Mouse (Mus musculus) midbrain, embryonic 14.5 days (tissue): ENCODE data around the gene Tmc5. TPM values are rescaled to one million over a fixed set of nuclear protein-coding genes. Genes with fewer than 3 reads are reported as not detected.

Experiments
- ATAC-seq: fragments of 200-750 bp; cut with Nextera tagmentation; 2 replicates; pipeline ENCODE4 v1.8.0; 2017; ENCODE audit warnings: moderate number of reproducible peaks, moderate library complexity; ENCODE audit not compliant: low FRiP score, low TSS enrichment
- DNase-seq: peaks from one replicate; pipeline ENCODE4 v3.0.0-alpha.2; 2015
- H3K27ac ChIP-seq: fragments of 300-500 bp; sonication (generic); replicated peaks from 2 replicates; pipeline ENCODE4 v1.5.1; 2014; ENCODE audit warnings: mild to moderate bottlenecking, low read depth, low read length, moderate library complexity
- H3K27me3 ChIP-seq: fragments of 300-500 bp; sonication (generic); 2 replicates; pipeline ENCODE4 v1.6.1; 2014; ENCODE audit warnings: low read length, control low read depth, mixed read lengths; ENCODE audit not compliant: control insufficient read depth, insufficient read depth
- H3K36me3 ChIP-seq: fragments of 300-500 bp; sonication (generic); 2 replicates; pipeline ENCODE4 v1.6.1; 2014; ENCODE audit warnings: low read length, control low read depth; ENCODE audit not compliant: control insufficient read depth, insufficient read depth
- H3K4me1 ChIP-seq: fragments of 300-500 bp; sonication (generic); 2 replicates; pipeline ENCODE4 v1.6.1; 2014; ENCODE audit warnings: mild to moderate bottlenecking, antibody characterized with exemption, low read length, control low read depth; ENCODE audit not compliant: control insufficient read depth, insufficient read depth
- H3K4me2 ChIP-seq: fragments of 300-500 bp; sonication (generic); 2 replicates; pipeline ENCODE4 v1.6.1; 2014; ENCODE audit warnings: mild to moderate bottlenecking, low read length, moderate library complexity
- H3K4me3 ChIP-seq: fragments of 300-500 bp; sonication (generic); replicated peaks from 2 replicates; pipeline ENCODE4 v1.5.1; 2014; ENCODE audit warnings: low read depth, low read length
- H3K9ac ChIP-seq: fragments of 300-500 bp; sonication (generic); replicated peaks from 2 replicates; pipeline ENCODE4 v1.6.1; 2014; ENCODE audit warnings: mild to moderate bottlenecking, low read length, moderate library complexity
- H3K9me3 ChIP-seq: fragments of 300-500 bp; sonication (generic); 2 replicates; pipeline ENCODE4 v1.6.1; 2016; ENCODE audit warnings: low read length, control low read depth, mixed read lengths; ENCODE audit not compliant: control insufficient read depth
- WGBS: fragments of 180-500 bp; shearing (Covaris S2); extraction: QIAGEN DNeasy Blood & Tissue Kit; methylation state at CpG from one replicate; pipeline ENCODE4 v1.1.7; 2014; 5-methylcytosine and 5-hydroxymethylcytosine counted together
- polyA plus RNA-seq: library from polyadenylated mRNA; unstranded; fragments of >200 nt; fragmentation: Nextera tagmentation; extraction: Ambion mirVana; gene quantifications from 2 replicates; pipeline ENCODE4 v1.2.1, GENCODE M21; 2014

Gene Tmc5
- polyA plus RNA-seq, 1 experiment from 2014 or later = 0.28 TPM

DNA sequence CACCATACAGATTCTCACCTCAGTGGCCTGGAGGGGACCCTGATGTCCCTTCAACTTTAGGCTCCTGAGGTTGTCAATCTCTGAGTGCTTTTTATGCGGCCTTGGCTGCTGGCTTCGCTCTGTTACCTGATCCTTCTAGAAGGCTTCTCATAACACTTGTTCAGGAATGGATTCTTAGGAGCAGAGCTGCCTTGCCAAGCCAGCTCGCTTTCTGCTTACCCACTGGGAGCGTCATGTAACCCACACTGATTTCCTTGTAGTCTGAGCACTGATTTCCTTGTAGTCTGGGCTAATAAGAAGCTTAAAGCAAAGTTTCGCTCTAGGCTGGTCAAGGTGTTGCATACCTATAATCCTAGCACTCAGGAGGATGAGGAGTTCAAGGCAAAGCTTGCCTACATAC, 21.0 kb downstream of the Tmc5 start:
- Histone ChIP-seq H3K9me3 (no peaks in the 10 kb centered on the region), H3K4me1 (no peaks in the 10 kb centered on the region), H3K27me3 (no peaks in the 10 kb centered on the region), H3K4me3 (no peak overlapping the region), H3K9ac (no peak overlapping the region), H3K4me2 (no peak overlapping the region), H3K36me3 (no peaks in the 10 kb centered on the region), H3K27ac (no peak overlapping the region)
- no peak for DNase-seq
- no peak for ATAC-seq
- 92% methylated on average over 5 of the region's 5 CpGs for WGBS

DNA sequence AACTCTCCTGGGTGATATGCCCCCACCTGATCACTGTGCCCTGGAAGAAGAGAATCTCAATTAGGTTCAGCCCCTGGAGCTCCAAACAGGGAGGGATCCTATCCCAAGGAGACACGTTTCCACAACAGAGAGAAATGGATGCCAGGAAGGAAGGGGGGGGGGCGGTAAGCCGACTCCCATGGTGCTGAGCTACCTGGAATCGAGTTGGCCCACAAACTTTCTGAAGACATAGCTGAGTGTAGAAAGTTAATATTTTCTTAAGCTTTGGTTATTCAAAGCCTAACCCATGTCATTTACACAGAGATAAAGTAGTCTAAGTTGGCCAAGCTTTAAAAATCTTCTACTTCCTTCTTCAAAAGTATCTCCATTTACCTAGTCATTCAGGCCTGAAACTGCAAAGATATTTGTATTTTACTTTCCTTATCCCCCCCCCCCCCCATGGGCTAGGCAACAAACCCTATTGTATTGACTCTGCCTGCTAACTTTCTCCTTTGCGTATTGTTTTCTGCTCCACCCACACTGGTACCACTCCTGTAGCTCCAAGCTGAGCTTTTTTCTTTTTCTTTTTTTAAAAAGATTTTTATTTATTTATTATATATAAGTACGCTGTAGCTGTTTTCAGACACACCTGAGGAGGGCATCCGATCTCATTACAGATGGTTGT, 23.3 kb downstream of the Tmc5 start:
- no peak for DNase-seq
- WGBS = 92% methylated on average over 7 of the region's 7 CpGs
- H3K36me3 ChIP-seq = no peaks in the 10 kb centered on the region
- no peak overlapping the region for H3K27ac ChIP-seq
- no peak overlapping the region for H3K4me2 ChIP-seq
- no peaks in the 10 kb centered on the region for H3K9me3 ChIP-seq
- no peaks in the 10 kb centered on the region for H3K4me1 ChIP-seq
- H3K4me3 ChIP-seq = no peak overlapping the region
- no peaks in the 10 kb centered on the region for H3K27me3 ChIP-seq
- H3K9ac ChIP-seq = no peak overlapping the region
- ATAC-seq = no peak

GRCm38 (mm10) chr7:118621094-118621493, 24.0 kb downstream of the Tmc5 start:
- no peak overlapping the region for H3K9ac ChIP-seq

GRCm38 (mm10) chr7:118627550-118628298, 30.6 kb downstream of the Tmc5 start:
- no peak overlapping the region for H3K4me3 ChIP-seq
- 82% methylated on average over 13 of the region's 13 CpGs for WGBS
- no peaks in the 10 kb centered on the region for H3K27me3 ChIP-seq
- ATAC-seq (no peak), DNase-seq (no peak)
- H3K9me3 ChIP-seq = no peaks in the 10 kb centered on the region
- no peak overlapping the region for H3K27ac ChIP-seq
- no peaks in the 10 kb centered on the region for H3K4me1 ChIP-seq
- no peaks in the 10 kb centered on the region for H3K36me3 ChIP-seq
- no peak overlapping the region for H3K4me2 ChIP-seq
- H3K9ac ChIP-seq = no peak overlapping the region

More at GRCm38 (mm10) chr7:118621094-118621493, 24.0 kb downstream of the Tmc5 start:
- WGBS = 88% methylated on average over 6 of the region's 6 CpGs
- ATAC-seq (no peak), DNase-seq (no peak)
- Histone ChIP-seq H3K4me1 (no peaks in the 10 kb centered on the region), H3K9me3 (no peaks in the 10 kb centered on the region), H3K36me3 (no peaks in the 10 kb centered on the region), H3K27me3 (no peaks in the 10 kb centered on the region), H3K4me2 (no peak overlapping the region), H3K27ac (no peak overlapping the region), H3K4me3 (no peak overlapping the region)

GRCm38 (mm10) chr7:118633094-118633493, 36.0 kb downstream of the Tmc5 start:
- DNase-seq (no peak), ATAC-seq (no peak)
- Histone ChIP-seq H3K9me3 (no peaks in the 10 kb centered on the region), H3K27ac (no peak overlapping the region), H3K27me3 (no peaks in the 10 kb centered on the region), H3K4me3 (no peak overlapping the region), H3K36me3 (no peaks in the 10 kb centered on the region), H3K4me1 (no peaks in the 10 kb centered on the region), H3K9ac (no peak overlapping the region), H3K4me2 (no peak overlapping the region)
- whole genome bisulfite sequencing = 90% methylated on average over 9 of the region's 9 CpGs

- Histone ChIP-seq H3K9ac (no peak overlapping the region), H3K4me1 (no peaks in the 10 kb centered on the region), H3K36me3 (no peaks in the 10 kb centered on the region), H3K4me2 (no peak overlapping the region), H3K4me3 (no peak overlapping the region), H3K27ac (no peak overlapping the region), H3K27me3 (no peaks in the 10 kb centered on the region), H3K9me3 (no peaks in the 10 kb centered on the region)
- 82% methylated on average over 7 of the region's 7 CpGs for WGBS
- DNase-seq (no peak), ATAC-seq (no peak)
Measured at GRCm38 (mm10) chr7:118633951-118634350, 36.9 kb downstream of the Tmc5 start.

GRCm38 (mm10) chr7:118637466-118637865, 40.4 kb downstream of the Tmc5 start:
- no peak overlapping the region for H3K9ac ChIP-seq
- no peaks in the 10 kb centered on the region for H3K4me1 ChIP-seq
- H3K36me3 ChIP-seq = no peaks in the 10 kb centered on the region
- no peak overlapping the region for H3K27ac ChIP-seq
- DNase-seq (no peak), ATAC-seq (no peak)
- no peaks in the 10 kb centered on the region for H3K9me3 ChIP-seq
- no peak overlapping the region for H3K4me3 ChIP-seq
- no peaks in the 10 kb centered on the region for H3K27me3 ChIP-seq
- 83% methylated on average over 4 of the region's 4 CpGs for WGBS
- no peak overlapping the region for H3K4me2 ChIP-seq

DNA sequence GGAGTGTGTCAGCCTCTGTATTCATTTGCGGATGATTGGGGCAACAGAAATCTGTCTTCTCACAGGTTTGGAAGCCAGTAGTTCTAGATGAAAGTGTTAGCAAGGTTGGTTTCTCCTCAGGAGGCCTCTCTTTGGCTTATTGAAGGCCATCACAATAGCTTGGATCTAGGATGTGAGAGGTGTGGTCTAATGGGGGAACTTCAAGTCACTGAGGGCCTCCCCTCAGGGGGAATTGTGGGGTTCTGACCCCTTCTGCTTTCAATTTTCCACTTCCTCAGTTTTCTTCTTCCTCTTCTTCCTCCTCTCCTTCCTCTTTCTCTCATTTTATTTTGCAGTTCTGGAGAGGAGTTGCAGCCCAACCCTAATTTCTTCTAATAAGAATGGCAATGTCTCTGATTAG, 49.1 kb downstream of the Tmc5 start:
- H3K27ac ChIP-seq = no peak overlapping the region
- no peak overlapping the region for H3K4me2 ChIP-seq
- no peaks in the 10 kb centered on the region for H3K36me3 ChIP-seq
- H3K4me1 ChIP-seq = no peaks in the 10 kb centered on the region
- no peak overlapping the region for H3K4me3 ChIP-seq
- 90% methylated on average over 1 of the region's 1 CpGs for WGBS
- H3K9ac ChIP-seq = no peak overlapping the region
- no peaks in the 10 kb centered on the region for H3K9me3 ChIP-seq
- ATAC-seq (no peak), DNase-seq (no peak)
- H3K27me3 ChIP-seq = no peaks in the 10 kb centered on the region

DNA sequence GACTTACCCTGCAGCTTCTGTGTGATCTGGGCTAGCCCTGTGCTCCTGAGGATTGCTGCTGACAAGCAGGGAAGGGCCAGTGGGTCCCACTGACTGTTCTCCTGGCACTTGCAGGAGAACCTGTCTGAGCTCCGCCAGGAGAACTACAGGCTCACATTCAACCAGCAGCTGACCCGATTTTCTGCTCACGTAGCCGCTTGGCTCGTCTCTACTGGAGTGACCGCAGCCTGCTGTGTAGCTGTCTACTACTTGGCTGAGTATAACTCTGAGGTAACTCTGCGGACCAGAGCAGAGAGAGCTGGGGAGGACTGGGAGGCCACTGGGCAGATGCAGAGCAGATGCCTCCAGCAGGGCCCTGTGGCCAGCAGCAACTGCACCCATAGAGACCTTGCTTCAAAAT, 52.2 kb downstream of the Tmc5 start:
- H3K27ac ChIP-seq = no peak overlapping the region
- no peaks in the 10 kb centered on the region for H3K36me3 ChIP-seq
- DNase-seq = no peak
- WGBS = 81% methylated on average over 7 of the region's 7 CpGs
- no peak overlapping the region for H3K4me2 ChIP-seq
- no peak for ATAC-seq
- no peaks in the 10 kb centered on the region for H3K9me3 ChIP-seq
- H3K27me3 ChIP-seq = no peaks in the 10 kb centered on the region
- H3K9ac ChIP-seq = no peak overlapping the region
- H3K4me3 ChIP-seq = no peak overlapping the region
- no peaks in the 10 kb centered on the region for H3K4me1 ChIP-seq
